Mouse (Mus musculus) kidney, embryonic 14.5 days (tissue): Measurements from ENCODE around the gene F2r. TPM values are rescaled to one million over a fixed set of nuclear protein-coding genes. Genes with fewer than 3 reads are reported as not detected.

Source experiments
- ATAC-seq: fragments of 200-750 bp; cut with Nextera tagmentation; 2 replicates; pipeline ENCODE4 v1.8.0; 2017; ENCODE audit warnings: moderate number of reproducible peaks, mild to moderate bottlenecking, moderate TSS enrichment, moderate library complexity; ENCODE audit not compliant: low FRiP score, low TSS enrichment
- H3K27ac ChIP-seq: fragments of 300-500 bp; sonication (generic); 2 replicates; pipeline ENCODE4 v1.5.1; 2014; ENCODE audit warnings: low read depth, mild to moderate bottlenecking, low read length, moderate library complexity, mixed read lengths
- H3K27me3 ChIP-seq: fragments of 300-500 bp; sonication (generic); 2 replicates; pipeline ENCODE4 v1.6.1; 2014; ENCODE audit warnings: mild to moderate bottlenecking, low read length; ENCODE audit not compliant: control insufficient read depth, insufficient read depth
- H3K36me3 ChIP-seq: fragments of 300-500 bp; sonication (generic); 2 replicates; pipeline ENCODE4 v1.6.1; 2014; ENCODE audit warnings: low read length, mixed read lengths; ENCODE audit not compliant: control insufficient read depth, insufficient read depth
- H3K4me1 ChIP-seq: fragments of 300-500 bp; sonication (generic); 2 replicates; pipeline ENCODE4 v1.6.1; 2014; ENCODE audit warnings: low read length, mixed read lengths; ENCODE audit not compliant: control insufficient read depth, insufficient read depth
- H3K4me2 ChIP-seq: fragments of 300-500 bp; sonication (generic); replicated peaks from 2 replicates; pipeline ENCODE4 v1.6.1; 2014; ENCODE audit warnings: low read depth, mild to moderate bottlenecking, low read length
- H3K4me3 ChIP-seq: fragments of 300-500 bp; sonication (generic); 2 replicates; pipeline ENCODE4 v1.5.1; 2014; ENCODE audit warnings: mild to moderate bottlenecking, low read length
- H3K9ac ChIP-seq: fragments of 300-500 bp; sonication (generic); 2 replicates; pipeline ENCODE4 v1.6.1; 2014; ENCODE audit warnings: low read depth, mild to moderate bottlenecking, low read length, moderate library complexity
- H3K9me3 ChIP-seq: fragments of 300-500 bp; sonication (generic); 2 replicates; pipeline ENCODE4 v1.6.1; 2016; ENCODE audit warnings: low read length; ENCODE audit not compliant: control insufficient read depth
- WGBS: fragments of 180-500 bp; shearing (Covaris S2); extraction: QIAGEN DNeasy Blood & Tissue Kit; methylation state at CpG from one replicate; pipeline ENCODE4 v1.1.7; 2014; 5-methylcytosine and 5-hydroxymethylcytosine counted together
- polyA plus RNA-seq: library from polyadenylated mRNA; unstranded; fragments of >200 nt; fragmentation: Nextera tagmentation; extraction: Ambion mirVana; gene quantifications from 2 replicates; pipeline ENCODE4 v1.2.1, GENCODE M21; 2014

F2r gene
- polyA plus RNA-seq, 1 experiment from 2014 or later = 128 TPM

DNA sequence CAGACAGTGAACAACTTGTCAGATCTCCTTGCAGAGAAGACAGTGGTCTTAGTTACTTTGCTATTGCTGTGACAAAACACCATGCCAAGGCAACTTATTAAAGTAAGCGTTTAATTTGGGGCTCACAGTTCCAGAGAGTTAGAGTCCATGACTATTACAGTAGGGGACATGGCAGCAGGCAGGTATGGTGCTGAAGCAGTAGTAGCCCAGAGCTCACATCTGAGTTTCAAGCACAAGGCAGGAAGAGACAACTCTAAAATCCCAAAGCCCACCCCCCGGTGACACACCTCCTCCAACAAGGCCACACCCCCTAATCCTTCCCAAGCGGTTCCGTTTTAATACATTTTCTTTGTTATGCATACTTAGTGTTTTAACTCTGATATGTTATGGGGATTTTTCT, 47.4 kb downstream of the F2r start:
- no peak overlapping the region for H3K4me2 ChIP-seq

DNA sequence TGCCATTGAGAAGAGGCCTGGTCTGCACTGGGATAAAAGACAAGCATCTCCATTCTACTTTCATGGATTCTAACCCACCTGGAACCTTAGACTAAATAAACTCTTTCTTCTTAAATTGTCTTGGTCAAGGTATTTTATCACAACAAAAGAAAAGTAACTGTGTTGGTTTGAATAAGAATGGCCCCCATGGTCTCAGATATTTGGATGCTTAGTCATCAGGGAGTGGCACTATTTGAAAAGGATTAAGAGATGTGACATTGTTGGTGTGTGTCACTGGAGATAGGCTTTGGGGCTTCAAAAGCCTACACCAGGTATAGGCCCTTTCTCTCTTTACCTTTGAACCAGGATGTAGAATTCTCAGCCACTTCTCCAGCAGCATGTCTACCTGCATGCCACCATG, 49.0 kb downstream of the F2r start:
- H3K4me3 ChIP-seq = no peak overlapping the region
- no peak overlapping the region for H3K4me2 ChIP-seq
- H3K27ac ChIP-seq = no peak overlapping the region
- no peaks in the 10 kb centered on the region for H3K27me3 ChIP-seq
- ATAC-seq = no peak
- H3K9ac ChIP-seq = no peak overlapping the region
- no peaks in the 10 kb centered on the region for H3K4me1 ChIP-seq
- H3K36me3 ChIP-seq = no peaks in the 10 kb centered on the region
- no peaks in the 10 kb centered on the region for H3K9me3 ChIP-seq

More for the DNA sequence above, 47.4 kb downstream of the F2r start:
- no peak for ATAC-seq
- 94% methylated on average over 4 of the region's 4 CpGs for WGBS
- Histone ChIP-seq H3K36me3 (no peaks in the 10 kb centered on the region), H3K4me1 (no peaks in the 10 kb centered on the region), H3K9ac (no peak overlapping the region), H3K27me3 (no peaks in the 10 kb centered on the region), H3K4me3 (no peak overlapping the region), H3K27ac (no peak overlapping the region), H3K9me3 (no peaks in the 10 kb centered on the region)

- H3K4me2 ChIP-seq = no peak overlapping the region
- no peaks in the 10 kb centered on the region for H3K36me3 ChIP-seq
- no peaks in the 10 kb centered on the region for H3K27me3 ChIP-seq
- no peak overlapping the region for H3K27ac ChIP-seq
- H3K4me1 ChIP-seq = no peaks in the 10 kb centered on the region
- WGBS = 90% methylated on average over 3 of the region's 3 CpGs
- no peak for ATAC-seq
- no peaks in the 10 kb centered on the region for H3K9me3 ChIP-seq
- no peak overlapping the region for H3K9ac ChIP-seq
- no peak overlapping the region for H3K4me3 ChIP-seq
These were observed 50.0 kb downstream of the F2r start for GRCm38 (mm10) chr13:95568336-95568735.

DNA sequence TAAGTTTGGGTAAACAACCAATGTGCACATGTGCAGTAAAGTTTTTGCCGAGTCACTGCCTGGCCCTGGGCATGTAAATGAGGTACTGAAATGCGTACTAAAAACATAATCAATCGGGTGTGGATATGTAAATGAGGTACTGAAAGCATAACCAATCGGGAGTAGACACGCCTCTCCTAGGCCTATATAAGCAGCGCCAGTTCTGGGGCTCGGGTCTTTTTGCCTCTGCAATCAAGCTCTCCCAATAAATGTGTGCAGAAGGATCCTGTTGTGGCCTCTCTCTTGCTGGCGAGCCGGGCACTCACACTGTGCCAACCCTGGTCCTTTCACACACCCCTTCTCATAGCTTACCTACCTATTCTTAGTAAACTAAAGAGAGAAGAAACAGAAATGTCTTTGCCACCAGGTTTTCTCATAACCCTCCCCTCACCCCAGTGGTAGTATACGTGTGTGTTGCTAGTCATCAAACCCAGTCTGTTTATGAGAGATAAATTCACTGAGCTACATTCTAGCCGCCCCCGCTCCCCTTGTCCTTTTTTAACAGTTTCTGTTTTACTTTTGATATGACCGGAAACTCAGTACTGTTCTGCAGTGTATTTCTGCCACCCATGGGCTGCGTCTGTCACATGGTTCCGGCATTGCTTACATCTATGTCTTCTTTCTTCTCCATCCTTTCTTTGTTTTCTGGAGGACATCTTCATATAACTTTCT, 51.3 kb downstream of the F2r start:
- ATAC-seq = no peak
- Histone ChIP-seq H3K9ac (no peak overlapping the region), H3K4me1 (no peaks in the 10 kb centered on the region), H3K9me3 (no peaks in the 10 kb centered on the region), H3K4me3 (no peak overlapping the region), H3K4me2 (no peak overlapping the region), H3K27me3 (no peaks in the 10 kb centered on the region), H3K27ac (no peak overlapping the region), H3K36me3 (no peaks in the 10 kb centered on the region)
- WGBS = 93% methylated on average over 15 of the region's 15 CpGs

DNA sequence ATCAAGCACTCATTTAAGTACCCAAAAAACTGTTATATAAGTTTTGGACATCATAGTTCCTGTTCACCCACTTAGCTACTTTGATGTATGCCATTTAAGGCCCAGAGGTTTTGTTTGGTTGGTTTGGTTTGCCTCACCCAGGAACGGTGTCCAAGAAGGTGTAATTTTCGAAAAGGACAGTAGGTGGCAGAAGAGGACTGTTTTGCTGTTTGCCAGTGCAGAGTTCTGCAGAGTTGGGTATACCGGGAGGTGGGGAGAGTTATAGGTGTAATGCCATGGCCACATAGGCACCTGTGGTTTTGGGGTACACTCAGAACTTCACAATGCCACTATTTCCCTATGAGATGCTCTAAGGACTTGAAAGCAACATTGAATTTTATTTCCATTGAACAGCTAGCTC, 54.6 kb downstream of the F2r start:
- no peak overlapping the region for H3K27ac ChIP-seq
- 4% methylated on average over 3 of the region's 3 CpGs for WGBS
- no peaks in the 10 kb centered on the region for H3K27me3 ChIP-seq
- H3K36me3 ChIP-seq = no peaks in the 10 kb centered on the region
- no peak overlapping the region for H3K4me3 ChIP-seq
- no peak overlapping the region for H3K9ac ChIP-seq
- no peaks in the 10 kb centered on the region for H3K4me1 ChIP-seq
- no peak overlapping the region for H3K4me2 ChIP-seq
- H3K9me3 ChIP-seq = no peaks in the 10 kb centered on the region
- peak; percentile 76; the same call in 1 of the 2 replicates for ATAC-seq

DNA sequence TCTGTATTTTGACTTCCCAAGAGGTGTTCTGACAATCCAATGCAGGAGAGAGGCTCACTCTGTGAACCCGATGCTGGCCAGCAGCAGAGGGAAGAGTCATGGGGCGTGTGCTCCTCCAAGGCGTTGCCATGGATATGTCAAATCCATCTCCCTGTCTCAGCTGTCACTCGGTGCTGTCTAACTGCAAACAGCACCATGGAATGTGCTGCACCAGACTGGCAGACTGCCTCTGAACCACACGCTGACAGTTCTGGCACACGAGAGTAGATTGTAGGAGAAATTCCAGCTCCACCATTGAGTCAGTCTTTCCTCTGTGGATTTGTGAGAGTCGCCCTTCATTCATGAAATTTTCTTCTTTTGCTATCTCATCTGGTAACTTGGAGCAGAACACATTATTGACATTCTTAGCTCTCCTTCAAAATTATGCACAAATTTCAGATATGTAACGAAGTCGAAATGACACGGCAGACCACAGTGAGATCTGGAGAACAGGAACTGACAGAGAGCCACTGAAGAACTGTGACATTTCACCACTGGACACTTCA, 55.1 kb downstream of the F2r start:
- no peak overlapping the region for H3K4me2 ChIP-seq
- H3K9me3 ChIP-seq = no peaks in the 10 kb centered on the region
- H3K36me3 ChIP-seq = no peaks in the 10 kb centered on the region
- no peak overlapping the region for H3K9ac ChIP-seq
- H3K4me1 ChIP-seq = no peaks in the 10 kb centered on the region
- WGBS = 69% methylated on average over 10 of the region's 10 CpGs
- no peak for ATAC-seq
- H3K4me3 ChIP-seq = no peak overlapping the region
- H3K27me3 ChIP-seq = no peaks in the 10 kb centered on the region
- no peak overlapping the region for H3K27ac ChIP-seq

GRCm38 (mm10) chr13:95557326-95557725, 61.0 kb downstream of the F2r start:
- ATAC-seq = no peak
- Histone ChIP-seq H3K9me3 (no peaks in the 10 kb centered on the region), H3K36me3 (no peaks in the 10 kb centered on the region), H3K9ac (no peak overlapping the region), H3K27me3 (no peaks in the 10 kb centered on the region), H3K27ac (no peak overlapping the region), H3K4me3 (no peak overlapping the region), H3K4me1 (no peaks in the 10 kb centered on the region), H3K4me2 (no peak overlapping the region)
- WGBS = 84% methylated on average over 7 of the region's 7 CpGs

GRCm38 (mm10) chr13:95553885-95554492, 64.3 kb downstream of the F2r start:
- Histone ChIP-seq H3K9ac (no peak overlapping the region), H3K9me3 (no peaks in the 10 kb centered on the region), H3K4me1 (peaks cover 7% of the 10 kb centered on the region; the same call in 1 of the 2 replicates), H3K27me3 (no peaks in the 10 kb centered on the region), H3K27ac (no peak overlapping the region), H3K4me3 (no peak overlapping the region), H3K4me2 (no peak overlapping the region), H3K36me3 (no peaks in the 10 kb centered on the region)
- WGBS = 82% methylated on average over 11 of the region's 11 CpGs
- ATAC-seq = no peak
